Mouse (Mus musculus) cortical plate, adult 2 months (tissue): Measurements from ENCODE around the gene Rasal2. TPM values are rescaled to one million over a fixed set of nuclear protein-coding genes. Genes with fewer than 3 reads are reported as not detected.

Experiments used
- H3K27ac ChIP-seq: fragments of 200-500 bp; 2 replicates; pipeline ENCODE4 v1.5.1; 2012; ENCODE audit warnings: low read length, control low read depth, inconsistent platforms; ENCODE audit not compliant: insufficient read depth
- H3K4me1 ChIP-seq: fragments of 200-500 bp; 2 replicates; pipeline ENCODE4 v1.6.1; 2011; ENCODE audit warnings: low read length; ENCODE audit not compliant: control insufficient read depth, insufficient read depth
- H3K4me3 ChIP-seq: fragments of 200-500 bp; 2 replicates; pipeline ENCODE4 v1.5.1; 2011; ENCODE audit warnings: mild to moderate bottlenecking, low read length, control low read depth; ENCODE audit not compliant: insufficient read depth
- CTCF ChIP-seq: fragments of 200-500 bp; IDR thresholded peaks from 2 replicates; pipeline ENCODE4 v1.5.1; 2011; ENCODE audit warnings: mild to moderate bottlenecking, control low read depth, low read length; ENCODE audit not compliant: insufficient read depth; ENCODE audit errors: extremely low read depth
- POLR2A ChIP-seq: fragments of 200-500 bp; IDR thresholded peaks from 2 replicates; pipeline ENCODE4 v1.6.1; 2011; ENCODE audit warnings: mild to moderate bottlenecking, low read length, control low read depth; ENCODE audit not compliant: insufficient read depth; ENCODE audit errors: extremely low read depth
- polyA plus RNA-seq: library from polyadenylated mRNA; depleted of rRNA; stranded (reverse); fragments of >200 nt; gene quantifications from 2 replicates; pipeline ENCODE4 v1.2.3, GENCODE M21; 2012

The Rasal2 gene
- polyA plus RNA-seq, 1 experiment = 28.4 TPM

GRCm38 (mm10) chr1:157449981-157450636 is 37.7 kb upstream of the Rasal2 start:
- Histone ChIP-seq H3K4me1 (no peaks in the 10 kb centered on the region), H3K4me3 (no peak overlapping the region)
- TF ChIP-seq POLR2A (no peak), CTCF (no peak)

GRCm38 (mm10) chr1:157449532-157449931 is 37.1 kb upstream of the Rasal2 start:
- no peak overlapping the region for H3K27ac ChIP-seq
- H3K4me3 ChIP-seq = no peak overlapping the region

More at GRCm38 (mm10) chr1:157449981-157450636, 37.7 kb upstream of the Rasal2 start:
- H3K27ac ChIP-seq = no peak overlapping the region

GRCm38 (mm10) chr1:157448805-157449188 is 36.4 kb upstream of the Rasal2 start:
- peaks cover 4% of the 10 kb centered on the region for H3K4me1 ChIP-seq
- no peak overlapping the region for H3K4me3 ChIP-seq
- no peak overlapping the region for H3K27ac ChIP-seq
- TF ChIP-seq POLR2A (no peak), CTCF (no peak)

More at GRCm38 (mm10) chr1:157449532-157449931, 37.1 kb upstream of the Rasal2 start:
- H3K4me1 ChIP-seq = peaks cover 4% of the 10 kb centered on the region
- TF ChIP-seq POLR2A = no peak
- TF ChIP-seq CTCF = no peak

GRCm38 (mm10) chr1:157448164-157448804 is 35.9 kb upstream of the Rasal2 start:
- Histone ChIP-seq H3K4me3 (no peak overlapping the region), H3K4me1 (peaks cover 4% of the 10 kb centered on the region), H3K27ac (no peak overlapping the region)
- no peak for TF ChIP-seq CTCF
- TF ChIP-seq POLR2A = no peak

GRCm38 (mm10) chr1:157447142-157447541 is 34.7 kb upstream of the Rasal2 start:
- H3K27ac ChIP-seq = peak overlapping the region; percentile 17; the same call in 1 of the 2 replicates
- H3K4me3 ChIP-seq = no peak overlapping the region
- peaks cover 4% of the 10 kb centered on the region for H3K4me1 ChIP-seq
- TF ChIP-seq POLR2A (no peak), CTCF (no peak)

GRCm38 (mm10) chr1:157446325-157446724 is 33.9 kb upstream of the Rasal2 start:
- H3K27ac ChIP-seq = no peak overlapping the region
- TF ChIP-seq POLR2A (no peak), CTCF (peak; percentile 51)
- peaks cover 4% of the 10 kb centered on the region for H3K4me1 ChIP-seq
- H3K4me3 ChIP-seq = no peak overlapping the region

GRCm38 (mm10) chr1:157445398-157445910 is 33.1 kb upstream of the Rasal2 start:
- no peak overlapping the region for H3K27ac ChIP-seq
- TF ChIP-seq CTCF (no peak), POLR2A (no peak)

GRCm38 (mm10) chr1:157444632-157445300 is 32.4 kb upstream of the Rasal2 start:
- Histone ChIP-seq H3K27ac (peak overlapping the region; percentile 70; the same call in 1 of the 2 replicates), H3K4me3 (no peak overlapping the region), H3K4me1 (peaks cover 4% of the 10 kb centered on the region)
- TF ChIP-seq POLR2A (no peak), CTCF (no peak)

More at GRCm38 (mm10) chr1:157445398-157445910, 33.1 kb upstream of the Rasal2 start:
- Histone ChIP-seq H3K4me3 (no peak overlapping the region), H3K4me1 (peaks cover 4% of the 10 kb centered on the region)

GRCm38 (mm10) chr1:157443723-157444561 is 31.5 kb upstream of the Rasal2 start:
- no peak for TF ChIP-seq POLR2A
- TF ChIP-seq CTCF = no peak
- Histone ChIP-seq H3K4me1 (peaks cover 4% of the 10 kb centered on the region), H3K4me3 (no peak overlapping the region), H3K27ac (peak overlapping the region; percentile 70)
